Mouse (Mus musculus) intestine, embryonic 16.5 days (tissue): ENCODE data around the gene Olfr1130. TPM values are rescaled to one million over a fixed set of nuclear protein-coding genes. Genes with fewer than 3 reads are reported as not detected.
"Not testable (repeated sequence)": the region's sequence is repeated elsewhere in the genome, so short reads cannot be mapped to it uniquely, and the experiment has no call there.

Experiments used
- ATAC-seq: fragments of 200-750 bp; cut with Nextera tagmentation; 2 replicates; pipeline ENCODE4 v1.8.0; 2017; ENCODE audit warnings: moderate TSS enrichment, moderate library complexity
- H3K27ac ChIP-seq: fragments of 300-500 bp; sonication (generic); 2 replicates; pipeline ENCODE4 v1.5.1; 2014; ENCODE audit warnings: mild to moderate bottlenecking, low read length
- H3K27me3 ChIP-seq: fragments of 300-500 bp; sonication (generic); replicated peaks from 2 replicates; pipeline ENCODE4 v1.6.1; 2014; ENCODE audit warnings: low read length, control low read depth, mixed read lengths; ENCODE audit not compliant: control insufficient read depth, insufficient read depth
- H3K36me3 ChIP-seq: fragments of 300-500 bp; sonication (generic); 2 replicates; pipeline ENCODE4 v1.6.1; 2014; ENCODE audit warnings: low read length, control low read depth; ENCODE audit not compliant: control insufficient read depth, insufficient read depth
- H3K4me1 ChIP-seq: fragments of 300-500 bp; sonication (generic); 2 replicates; pipeline ENCODE4 v1.6.1; 2014; ENCODE audit warnings: low read length, control low read depth, mixed read lengths; ENCODE audit not compliant: control insufficient read depth, insufficient read depth
- H3K4me2 ChIP-seq: fragments of 300-500 bp; sonication (generic); 2 replicates; pipeline ENCODE4 v1.6.1; 2014; ENCODE audit warnings: low read depth, low read length, control low read depth
- H3K4me3 ChIP-seq: fragments of 300-500 bp; sonication (generic); 2 replicates; pipeline ENCODE4 v1.5.1; 2014; ENCODE audit warnings: mild to moderate bottlenecking, low read length
- H3K9ac ChIP-seq: fragments of 300-500 bp; sonication (generic); 2 replicates; pipeline ENCODE4 v1.6.1; 2014; ENCODE audit warnings: low read depth, low read length
- H3K9me3 ChIP-seq: fragments of 300-500 bp; sonication (generic); 2 replicates; pipeline ENCODE4 v1.6.1; 2016; ENCODE audit warnings: low read length, control low read depth; ENCODE audit not compliant: control insufficient read depth
- WGBS: fragments of 180-500 bp; shearing (Covaris S2); extraction: QIAGEN DNeasy Blood & Tissue Kit; methylation state at CpG from one replicate; pipeline ENCODE4 v1.1.7; 2014; 5-methylcytosine and 5-hydroxymethylcytosine counted together
- polyA plus RNA-seq: library from polyadenylated mRNA; unstranded; fragments of >200 nt; fragmentation: Nextera tagmentation; extraction: Ambion mirVana; gene quantifications from 2 replicates; pipeline ENCODE4 v1.2.1, GENCODE M21; 2015

The Olfr1130 gene
- polyA plus RNA-seq, result not detected in 2 replicates

DNA sequence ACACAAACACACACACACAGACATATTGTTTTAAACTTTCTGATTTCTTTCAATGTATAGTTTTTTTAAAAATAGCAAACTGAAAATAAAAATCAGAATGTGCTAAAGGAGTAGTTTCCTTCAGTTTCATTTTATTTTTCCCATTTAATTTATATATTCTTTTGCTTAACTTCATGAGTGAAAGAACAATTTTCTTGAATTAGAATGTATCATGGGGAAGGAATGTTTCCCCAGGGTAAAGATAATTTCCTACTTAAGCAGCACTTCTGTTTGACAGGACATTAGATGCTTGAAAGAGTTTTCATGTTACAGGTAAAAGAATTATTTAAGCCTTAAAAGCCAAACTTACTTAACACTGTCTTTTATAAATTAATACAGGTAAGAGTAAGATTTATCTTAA lies at the start of gene Olfr1130:
TSS of gene Olfr1130 (plus strand) at position 301 of the 400 bp plus-strand sequence.
- not testable (repeated sequence) for H3K9ac ChIP-seq, ATAC-seq, H3K4me2 ChIP-seq, H3K4me1 ChIP-seq, H3K27me3 ChIP-seq, H3K4me3 ChIP-seq, H3K27ac ChIP-seq, H3K36me3 ChIP-seq, H3K9me3 ChIP-seq

GRCm38 (mm10) chr2:87573602-87574001 lies 32.4 kb upstream of the Olfr1130 start, which contains the start of gene Olfr1129:
Gene Olfr1129 (plus strand): TSS chr2:87573902.
- not testable (repeated sequence) for H3K27me3 ChIP-seq, ATAC-seq, H3K4me2 ChIP-seq, H3K36me3 ChIP-seq, H3K27ac ChIP-seq, H3K4me3 ChIP-seq, H3K9me3 ChIP-seq, H3K9ac ChIP-seq, H3K4me1 ChIP-seq
- 70% methylated on average over 1 of the region's 1 CpGs for WGBS

GRCm38 (mm10) chr2:87626804-87627203 lies 20.8 kb downstream of the Olfr1130 start, which contains the start of gene Olfr1131:
Gene Olfr1131 (plus strand): TSS chr2:87627104.
- Histone ChIP-seq H3K27me3 (no peaks in the 10 kb centered on the region), H3K4me1 (no peaks in the 10 kb centered on the region), H3K9me3 (no peaks in the 10 kb centered on the region), H3K4me3 (no peak within 1 kb of the TSS), H3K27ac (no peak within 1 kb of the TSS), H3K4me2 (no peak within 1 kb of the TSS), H3K36me3 (no peaks in the 10 kb centered on the region), H3K9ac (no peak within 1 kb of the TSS)
- ATAC-seq, result no peak
- WGBS, result 64% methylated on average over 3 of the region's 3 CpGs

DNA sequence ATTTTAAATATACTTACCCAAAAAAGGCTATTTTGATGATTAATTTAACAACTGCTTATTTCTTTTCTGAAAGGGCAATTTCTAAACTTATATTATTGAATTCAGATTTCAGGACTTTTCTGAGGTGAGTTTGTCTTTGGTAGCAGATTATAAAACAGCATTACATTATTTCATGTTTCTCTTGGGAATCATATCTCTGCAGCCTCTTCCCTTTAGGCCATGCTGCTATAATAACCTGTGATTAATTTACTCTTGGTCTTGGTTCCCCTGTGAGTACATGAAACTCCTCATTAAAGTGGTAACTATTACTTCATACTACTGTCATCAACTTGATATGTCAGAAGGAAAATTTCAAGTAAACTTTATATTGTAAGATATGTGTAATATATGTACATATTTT lies 31.4 kb downstream of the Olfr1130 start, which contains the start of gene Olfr1132:
TSS of gene Olfr1132 (minus strand) at position 101 of the 400 bp plus-strand sequence.
- H3K9me3 ChIP-seq, result no peaks in the 10 kb centered on the region
- no peak within 1 kb of the TSS for H3K4me2 ChIP-seq
- H3K4me1 ChIP-seq, result no peaks in the 10 kb centered on the region
- H3K4me3 ChIP-seq, result no peak within 1 kb of the TSS
- H3K36me3 ChIP-seq, result no peaks in the 10 kb centered on the region
- no peak for ATAC-seq
- H3K27ac ChIP-seq, result no peak within 1 kb of the TSS
- H3K27me3 ChIP-seq, result no peaks in the 10 kb centered on the region
- H3K9ac ChIP-seq, result no peak within 1 kb of the TSS

- Histone ChIP-seq H3K9me3 (no peaks in the 10 kb centered on the region), H3K27ac (no peak overlapping the region), H3K9ac (no peak overlapping the region), H3K4me3 (no peak overlapping the region), H3K36me3 (no peaks in the 10 kb centered on the region), H3K4me1 (no peaks in the 10 kb centered on the region), H3K27me3 (no peaks in the 10 kb centered on the region), H3K4me2 (no peak overlapping the region)
- no peak for ATAC-seq
These were observed 36.4 kb downstream of the Olfr1130 start for GRCm38 (mm10) chr2:87642441-87642840.

DNA sequence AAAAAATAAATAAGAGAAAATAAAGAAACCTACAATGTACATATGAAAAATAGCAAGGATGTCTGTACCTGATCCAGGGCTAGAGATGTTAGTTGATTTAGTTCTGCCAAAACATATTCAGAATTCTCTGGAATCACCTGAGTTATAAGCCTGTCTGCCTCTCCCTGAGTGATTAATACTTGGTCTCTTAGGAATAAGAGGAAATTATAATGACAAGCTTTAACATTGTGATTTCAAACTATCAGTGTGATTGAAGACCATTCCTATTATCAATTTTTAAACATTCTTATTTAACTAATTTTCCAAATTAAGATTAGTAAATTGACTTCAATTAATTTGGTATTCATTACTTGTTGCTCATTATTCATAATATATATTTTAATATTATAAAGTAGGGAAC lies 41.3 kb downstream of the Olfr1130 start, which contains the start of gene Olfr1133:
TSS of gene Olfr1133 (minus strand) at position 101 of the 400 bp plus-strand sequence.
- Histone ChIP-seq H3K27me3 (no peaks in the 10 kb centered on the region), H3K9ac (no peak within 1 kb of the TSS), H3K4me2 (no peak within 1 kb of the TSS), H3K27ac (no peak within 1 kb of the TSS), H3K4me3 (no peak within 1 kb of the TSS), H3K4me1 (no peaks in the 10 kb centered on the region), H3K9me3 (no peaks in the 10 kb centered on the region), H3K36me3 (no peaks in the 10 kb centered on the region)
- ATAC-seq, result no peak

DNA sequence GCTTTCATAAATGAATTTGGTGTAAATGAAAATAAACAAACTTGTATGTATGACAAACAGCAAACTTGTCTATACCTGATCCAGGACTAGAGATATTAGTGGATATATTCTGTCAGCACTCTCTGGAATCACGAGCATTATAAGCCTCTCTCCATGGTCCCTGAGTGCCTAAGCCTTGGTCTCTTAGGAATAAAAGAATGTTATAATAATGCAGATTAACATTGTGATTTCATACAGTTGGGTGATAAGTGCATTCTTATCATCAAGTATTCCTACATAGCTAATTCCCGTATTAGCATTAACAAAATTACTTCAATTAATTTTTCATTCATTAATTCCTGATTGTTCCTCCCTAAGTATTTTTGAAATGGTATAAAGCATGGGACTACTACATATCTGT lies 52.3 kb downstream of the Olfr1130 start, which contains the start of gene Olfr1134:
TSS of gene Olfr1134 (minus strand) at position 101 of the 400 bp plus-strand sequence.
- 74% methylated on average over 2 of the region's 2 CpGs for WGBS

More for the DNA sequence above, 52.3 kb downstream of the Olfr1130 start, which contains the start of gene Olfr1134:
- H3K27ac ChIP-seq, result no peak within 1 kb of the TSS
- H3K4me2 ChIP-seq, result no peak within 1 kb of the TSS
- no peak within 1 kb of the TSS for H3K4me3 ChIP-seq
- no peaks in the 10 kb centered on the region for H3K9me3 ChIP-seq
- H3K36me3 ChIP-seq, result no peaks in the 10 kb centered on the region
- ATAC-seq, result no peak
- no peak within 1 kb of the TSS for H3K9ac ChIP-seq
- no peaks in the 10 kb centered on the region for H3K4me1 ChIP-seq
- H3K27me3 ChIP-seq, result no peaks in the 10 kb centered on the region

Other genes with a start within 250 kb of the Olfr1130 start
- not detected in 2 replicates for gene Olfr1121, start 236.3 kb upstream of the Olfr1130 start, polyA plus RNA-seq
- not detected in 2 replicates for gene Olfr1122, start 220.4 kb upstream of the Olfr1130 start, polyA plus RNA-seq
- gene Olfr1123, start 189.6 kb upstream of the Olfr1130 start, polyA plus RNA-seq, result not detected in 2 replicates
- gene Olfr1124, start 175.9 kb upstream of the Olfr1130 start, polyA plus RNA-seq, result not detected in 2 replicates
- not detected in 2 replicates for gene Olfr1126, start 152.2 kb upstream of the Olfr1130 start, polyA plus RNA-seq
- gene Pramel7, start 109.1 kb upstream of the Olfr1130 start, polyA plus RNA-seq, result not detected in 2 replicates
- gene Pramel6, start 99.6 kb upstream of the Olfr1130 start, polyA plus RNA-seq, result not detected in 2 replicates
- not detected in 2 replicates for gene Olfr153, start 74.4 kb upstream of the Olfr1130 start, polyA plus RNA-seq
- not detected in 2 replicates for gene Olfr1128, start 60.7 kb upstream of the Olfr1130 start, polyA plus RNA-seq
- not detected in 2 replicates for gene Olfr1129, start 32.3 kb upstream of the Olfr1130 start, polyA plus RNA-seq
- not detected in 2 replicates for gene Olfr1131, start 20.9 kb downstream of the Olfr1130 start, polyA plus RNA-seq
- not detected in 2 replicates for gene Olfr1132, start 31.3 kb downstream of the Olfr1130 start, polyA plus RNA-seq
- not detected in 2 replicates for gene Olfr1133, start 41.2 kb downstream of the Olfr1130 start, polyA plus RNA-seq
- not detected in 2 replicates for gene Olfr1134, start 52.2 kb downstream of the Olfr1130 start, polyA plus RNA-seq
- not detected in 2 replicates for gene Olfr1135, start 67.5 kb downstream of the Olfr1130 start, polyA plus RNA-seq
- not detected in 2 replicates for gene Olfr1136, start 87.7 kb downstream of the Olfr1130 start, polyA plus RNA-seq
- not detected in 2 replicates for gene Olfr1137, start 107.0 kb downstream of the Olfr1130 start, polyA plus RNA-seq
- not detected in 2 replicates for gene Olfr1138, start 133.8 kb downstream of the Olfr1130 start, polyA plus RNA-seq
- not detected in 2 replicates for gene Olfr1140, start 137.5 kb downstream of the Olfr1130 start, polyA plus RNA-seq
- not detected in 2 replicates for gene Olfr1141, start 147.8 kb downstream of the Olfr1130 start, polyA plus RNA-seq
- not detected in 2 replicates for gene Olfr152, start 173.3 kb downstream of the Olfr1130 start, polyA plus RNA-seq
- gene Olfr1143, start 194.4 kb downstream of the Olfr1130 start, polyA plus RNA-seq, result not detected in 2 replicates
- gene Olfr1145, start 203.6 kb downstream of the Olfr1130 start, polyA plus RNA-seq, result not detected in 2 replicates
- not detected in 2 replicates for gene Olfr1148, start 224.3 kb downstream of the Olfr1130 start, polyA plus RNA-seq
- gene Olfr1150-ps1, start 237.8 kb downstream of the Olfr1130 start, polyA plus RNA-seq, result not detected in 2 replicates
- not detected in 2 replicates for gene Olfr1151, start 249.7 kb downstream of the Olfr1130 start, polyA plus RNA-seq